Mouse (Mus musculus): ENCODE results near the gene Flt3l.
A peak's percentile ranks its signal among the peaks of the same experiment; 100 is the strongest.
"Not testable (repeated sequence)": the region's sequence is repeated elsewhere in the genome, so short reads cannot be mapped to it uniquely, and the experiment has no call there.

Gene Flt3l

DNA sequence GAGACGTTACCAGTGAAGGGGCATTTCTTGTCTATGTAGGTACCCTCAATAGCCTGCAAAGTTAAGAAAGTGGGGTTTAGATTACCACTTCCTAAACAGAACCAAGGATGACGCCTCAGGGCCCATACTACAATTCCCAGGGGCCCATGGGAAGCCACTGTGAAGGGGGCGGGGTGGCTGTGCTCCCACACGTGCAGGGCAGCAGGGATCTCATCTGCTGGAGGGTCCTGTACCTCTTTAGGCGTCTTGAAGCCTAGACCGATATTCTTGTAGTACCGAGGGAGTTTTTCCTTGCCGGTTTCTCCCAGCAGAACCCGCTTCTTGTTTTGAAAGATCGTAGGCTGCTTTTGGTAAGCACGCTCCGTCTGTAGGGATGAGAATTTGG lies 13.1 kb downstream of the Flt3l start:
- no peak for DNase-seq (ENCODE audit: low spot score)

DNA sequence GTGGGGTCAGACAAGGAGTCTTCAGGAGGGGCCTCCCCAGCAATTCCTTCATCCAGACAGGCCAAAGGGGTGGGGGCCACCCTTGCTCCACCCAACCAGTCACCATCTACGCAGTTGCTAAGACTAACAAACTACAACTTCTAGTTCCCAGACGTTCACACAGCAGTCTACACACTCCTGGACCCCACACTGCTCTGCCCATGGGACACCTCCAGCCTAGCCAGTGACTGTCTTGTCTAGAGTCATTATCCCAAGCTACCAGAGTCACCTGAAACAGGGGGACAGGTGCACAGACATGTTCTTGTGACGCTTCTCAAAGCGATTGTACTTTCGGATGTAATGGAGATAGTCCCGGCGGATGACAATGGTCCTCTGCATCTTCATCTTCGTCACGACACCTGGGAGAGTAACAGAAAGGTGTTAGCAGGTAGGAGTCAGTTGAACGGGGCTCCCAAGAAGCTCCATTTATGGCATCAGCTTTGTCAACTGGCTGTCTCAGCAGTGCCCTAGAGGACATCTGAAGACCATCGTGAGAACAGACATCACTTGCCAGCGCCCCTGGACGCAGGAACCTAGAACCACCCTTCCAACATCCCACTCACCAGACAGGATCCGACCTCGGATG lies 13.6 kb downstream of the Flt3l start:
- no peak for DNase-seq (ENCODE audit: low spot score)

DNA sequence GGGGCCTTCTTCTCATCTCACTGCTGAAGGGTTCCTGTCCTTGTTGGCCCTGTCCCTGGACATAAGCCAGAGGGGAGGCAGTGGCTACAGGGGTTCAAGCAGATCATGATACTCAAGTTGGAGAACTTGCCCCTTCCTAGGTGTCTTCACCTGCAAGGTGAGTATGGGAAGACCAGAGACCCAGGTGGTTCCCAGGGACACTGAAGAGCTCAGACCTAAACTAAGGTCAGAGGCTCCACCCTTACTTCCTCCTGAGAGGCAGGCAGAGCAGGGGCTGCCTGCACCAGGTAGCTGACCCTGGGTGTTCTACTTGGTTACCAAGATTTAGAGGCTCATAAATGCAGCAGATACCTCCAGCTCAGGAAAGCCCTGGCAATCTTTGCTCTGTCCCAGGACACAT lies 14.3 kb downstream of the Flt3l start:
- no peak for DNase-seq (ENCODE audit: low spot score)

DNA sequence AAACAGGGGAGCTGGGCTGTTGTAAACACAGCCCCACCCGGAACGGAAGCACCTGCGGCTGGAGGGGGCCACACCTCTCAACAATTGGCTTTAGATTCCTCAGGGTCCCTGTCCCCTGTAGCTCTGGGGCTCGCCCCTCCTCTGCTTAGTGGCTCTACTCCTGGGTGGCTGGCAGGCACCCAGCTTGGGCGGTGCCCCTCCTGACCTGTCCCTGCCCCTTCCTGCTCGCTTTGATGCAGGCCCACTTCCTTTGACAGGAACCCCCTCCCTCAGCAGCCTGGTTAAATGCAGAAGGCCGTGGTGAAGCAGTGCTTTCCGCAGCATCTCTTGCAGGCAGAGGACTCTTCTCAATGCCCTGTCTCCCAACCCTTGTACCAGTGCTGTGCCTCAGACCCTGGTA lies 14.8 kb downstream of the Flt3l start:
- no peak for DNase-seq (ENCODE audit: low spot score)

DNA sequence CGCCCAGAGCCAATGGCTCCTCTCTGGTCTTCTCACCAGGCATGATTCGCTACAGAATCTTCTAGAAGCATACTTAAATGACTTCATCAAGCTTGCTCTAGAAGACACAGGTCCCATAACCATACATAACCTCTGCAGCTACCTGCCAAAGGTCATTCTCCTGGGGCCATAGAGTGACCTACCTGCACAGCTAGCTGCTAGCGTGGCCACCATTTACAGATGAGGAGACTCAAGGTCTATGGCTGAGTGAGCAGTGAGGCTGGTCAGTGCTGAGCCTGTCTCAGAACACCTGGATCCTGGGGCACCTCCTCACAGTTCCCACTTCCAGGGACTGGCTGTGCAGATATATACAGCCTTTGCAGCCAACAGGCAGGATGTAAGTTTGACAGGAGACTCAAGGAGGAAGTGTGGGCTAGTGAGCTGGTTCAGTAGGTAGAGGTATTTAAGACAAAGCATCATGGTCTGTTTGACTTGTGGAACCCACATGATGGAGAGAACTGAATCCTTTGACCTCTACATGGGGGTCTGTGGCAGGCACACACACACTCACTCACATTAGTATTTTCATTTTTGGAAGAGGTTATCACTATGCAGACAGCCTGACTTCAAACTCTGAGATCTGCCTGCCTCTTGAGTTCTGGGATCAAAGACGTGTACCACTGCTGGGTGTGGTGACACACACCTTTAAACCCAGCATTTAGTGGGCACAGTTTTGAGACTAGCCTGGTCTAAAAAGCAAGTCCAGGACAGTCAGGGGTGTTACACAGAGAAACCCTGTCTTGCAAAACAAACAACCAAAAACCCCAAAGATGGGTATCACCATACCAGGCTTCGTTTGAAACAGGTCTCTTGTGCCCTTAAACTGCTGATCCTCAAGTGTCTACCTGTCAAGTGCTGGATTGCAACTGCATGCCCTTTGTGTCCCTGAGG lies 16.2 kb downstream of the Flt3l start:
- DNase-seq (ENCODE audit: low spot score): no peak

DNA sequence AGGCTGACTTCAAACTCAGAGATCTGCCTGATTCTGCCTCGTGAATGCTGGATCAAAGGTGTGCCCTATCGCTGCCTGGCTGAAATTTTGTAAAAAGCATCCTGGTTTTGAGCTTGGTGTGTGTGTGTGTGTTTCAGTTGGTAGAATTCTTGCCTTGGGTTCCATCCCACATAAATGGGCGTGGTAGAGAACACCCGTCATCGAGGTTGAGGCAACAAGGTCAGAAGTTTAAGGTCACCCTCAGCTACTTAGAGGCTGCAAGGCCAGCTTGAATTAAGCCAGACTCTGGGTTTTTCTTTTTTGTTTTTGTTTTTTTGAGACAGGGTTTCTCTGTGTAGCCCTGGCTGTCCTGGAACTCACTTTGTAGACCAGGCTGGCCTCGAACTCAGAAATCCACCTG lies 17.9 kb downstream of the Flt3l start:
- no peak for DNase-seq (ENCODE audit: low spot score)

DNA sequence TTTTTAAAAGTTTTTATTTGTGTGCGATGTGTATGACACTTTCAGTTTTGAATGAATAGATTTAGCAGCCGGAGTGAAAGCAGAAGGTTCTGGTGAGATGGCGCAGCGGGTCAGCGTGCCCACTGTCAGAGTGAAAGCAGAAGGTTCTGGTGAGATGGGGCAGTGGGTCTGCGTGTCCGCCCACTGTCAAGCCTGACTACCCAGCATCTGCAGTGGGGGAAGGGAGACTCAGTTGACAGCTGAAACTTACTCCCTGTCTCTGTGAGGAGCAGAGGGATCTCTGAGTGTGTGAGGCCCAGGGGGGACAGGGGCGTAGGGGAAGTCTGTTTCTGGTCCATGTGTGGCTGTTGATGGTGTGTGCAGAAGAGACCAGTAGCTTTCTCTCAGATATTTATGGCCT lies 18.7 kb downstream of the Flt3l start:
- DNase-seq (ENCODE audit: low spot score): no peak

DNA sequence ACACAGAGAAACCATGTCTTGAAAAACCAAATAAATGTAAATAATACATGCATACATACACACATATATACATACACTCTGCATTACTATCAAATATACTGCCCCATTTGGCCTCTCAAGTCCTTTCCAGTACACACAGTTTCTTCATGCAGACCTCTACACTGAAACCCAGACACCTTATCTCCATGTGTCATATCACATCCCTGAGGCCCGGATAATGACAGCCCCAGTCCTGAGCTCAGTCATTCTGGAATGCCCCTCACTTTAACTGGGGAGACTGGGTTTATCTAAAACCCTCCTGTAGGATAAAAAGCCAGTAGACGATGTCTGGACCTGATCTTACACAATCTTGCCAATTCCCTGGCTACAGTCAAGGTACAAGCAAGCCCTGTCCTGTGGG lies 22.8 kb downstream of the Flt3l start:
- DNase-seq (ENCODE audit: low spot score): no peak

DNA sequence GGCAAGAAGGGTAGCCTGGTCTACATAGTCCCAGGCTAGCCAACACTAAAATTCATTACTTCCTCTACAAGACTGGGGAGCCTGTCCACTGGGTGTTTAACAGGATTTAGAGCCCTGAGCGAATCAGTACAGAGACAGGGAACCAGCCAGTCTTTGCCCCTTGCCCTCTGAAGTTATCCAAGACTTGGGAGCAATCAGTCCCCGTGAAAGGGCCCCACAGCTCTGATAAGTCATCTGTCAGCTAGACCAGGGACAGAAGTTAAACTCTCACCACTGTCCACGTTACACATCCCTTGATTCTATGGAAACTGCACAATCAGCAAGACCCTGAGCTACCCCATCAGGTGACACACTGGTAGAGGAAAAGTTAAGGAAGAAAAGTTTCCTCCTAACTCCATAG lies 23.7 kb downstream of the Flt3l start:
- DNase-seq (ENCODE audit: low spot score): no peak

DNA sequence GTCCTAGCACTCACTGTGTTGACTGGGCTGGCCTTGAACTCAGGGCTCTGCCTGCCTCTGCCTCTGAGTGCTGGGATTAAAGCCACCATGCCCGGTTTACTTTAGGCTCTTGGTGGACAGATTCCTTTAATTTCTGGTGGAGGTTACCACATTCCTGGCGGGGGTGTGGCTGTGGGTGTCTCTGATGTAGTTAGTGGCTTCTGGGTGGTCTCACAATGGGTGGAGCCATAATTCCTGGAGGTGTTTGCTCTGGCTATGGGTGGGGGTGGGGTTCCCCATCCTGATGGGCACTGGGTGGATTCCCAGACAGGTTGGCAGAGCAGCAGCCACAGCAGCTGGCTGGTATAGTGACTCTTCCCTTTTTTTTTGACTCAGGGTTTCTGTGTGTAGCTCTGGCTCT lies 24.3 kb downstream of the Flt3l start:
- DNase-seq (ENCODE audit: low spot score): no peak

DNA sequence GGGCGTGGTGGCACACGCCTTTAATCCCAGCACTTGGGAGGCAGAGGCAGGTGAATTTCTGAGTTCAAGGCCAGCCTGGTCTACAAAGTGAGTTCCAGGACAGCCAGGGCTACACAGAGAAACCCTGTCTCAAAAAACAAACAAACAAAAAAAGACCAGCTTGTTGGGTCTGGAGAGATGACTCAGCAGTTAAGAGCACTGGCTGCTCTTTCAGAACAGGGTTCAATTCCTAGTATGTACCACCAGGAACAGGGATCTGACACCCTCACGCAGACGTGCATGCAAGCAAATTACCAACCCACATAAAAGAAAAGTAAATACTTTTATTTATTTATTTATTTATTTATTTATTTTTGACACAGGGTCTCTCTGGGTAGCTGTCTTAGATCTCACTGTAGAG lies 26.1 kb downstream of the Flt3l start:
- not testable (repeated sequence) for DNase-seq (ENCODE audit: low spot score)

DNA sequence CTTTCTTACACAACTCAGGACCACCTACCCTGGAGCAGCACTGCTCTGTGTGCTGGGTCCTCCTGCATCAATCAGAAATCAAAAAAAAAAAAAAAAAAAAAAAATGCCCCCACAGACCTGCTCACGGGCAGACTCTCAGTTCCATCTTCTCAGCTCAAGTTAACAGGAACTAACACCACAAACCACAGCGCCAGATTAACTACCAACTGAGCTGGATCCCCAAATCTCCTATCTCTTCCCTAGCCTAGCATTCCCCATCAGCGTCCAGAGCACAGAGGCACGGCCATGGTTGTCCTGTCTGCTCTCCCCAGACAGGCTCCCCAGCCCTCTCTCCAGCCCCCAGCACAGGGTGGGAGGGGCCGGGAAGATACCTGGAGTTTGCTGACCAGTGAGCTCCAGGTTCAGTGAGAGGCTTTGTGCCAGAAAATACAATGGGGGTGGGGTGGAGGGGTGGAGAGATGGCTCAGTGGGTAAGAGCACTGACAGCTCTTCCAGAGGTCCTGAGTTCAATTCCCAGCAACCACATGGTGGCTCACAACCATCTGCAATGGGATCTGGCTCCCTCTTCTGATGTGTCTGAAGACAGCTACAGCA lies 29.1 kb downstream of the Flt3l start:
- no peak for DNase-seq (ENCODE audit: low spot score)

DNA sequence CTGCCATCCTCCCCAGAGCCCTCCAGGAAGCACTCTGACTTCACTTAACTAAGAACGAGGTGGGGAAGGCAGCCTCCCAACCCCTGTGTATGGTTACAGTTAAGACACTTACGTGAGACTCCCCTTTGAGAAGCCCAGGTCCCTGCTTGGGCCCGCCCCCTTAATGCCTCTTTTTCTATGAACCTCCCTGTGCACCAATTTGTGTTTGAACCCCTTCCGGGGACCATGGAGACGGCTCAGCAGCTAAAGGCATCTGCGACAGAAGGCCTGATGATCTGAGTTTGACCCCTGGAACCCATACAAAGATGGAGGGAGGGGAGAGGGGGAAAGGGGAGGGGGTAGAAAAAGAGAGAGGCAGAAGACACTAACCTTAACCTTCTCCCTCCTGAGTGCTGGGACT lies 29.8 kb downstream of the Flt3l start:
- no peak for DNase-seq (ENCODE audit: low spot score)

DNA sequence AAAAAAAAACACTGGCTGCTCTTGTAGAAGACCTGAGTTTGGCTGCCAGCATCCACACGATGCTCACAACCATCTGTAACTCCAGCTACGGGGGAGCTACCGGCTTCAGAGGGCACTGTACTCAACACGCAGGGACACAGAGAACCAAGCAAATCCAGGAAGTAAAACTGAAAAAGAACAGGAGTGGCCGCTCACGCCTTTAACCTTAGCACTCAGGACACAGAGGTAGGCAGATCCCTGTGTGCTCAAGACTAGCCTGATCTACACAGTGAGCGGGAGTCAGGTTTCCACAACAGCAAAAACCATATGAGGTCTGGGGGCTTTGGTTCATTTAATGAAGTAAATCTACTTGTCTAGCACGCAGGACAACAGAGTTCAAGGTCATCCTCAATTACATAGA lies 30.7 kb downstream of the Flt3l start:
- DNase-seq (ENCODE audit: low spot score): no peak

DNA sequence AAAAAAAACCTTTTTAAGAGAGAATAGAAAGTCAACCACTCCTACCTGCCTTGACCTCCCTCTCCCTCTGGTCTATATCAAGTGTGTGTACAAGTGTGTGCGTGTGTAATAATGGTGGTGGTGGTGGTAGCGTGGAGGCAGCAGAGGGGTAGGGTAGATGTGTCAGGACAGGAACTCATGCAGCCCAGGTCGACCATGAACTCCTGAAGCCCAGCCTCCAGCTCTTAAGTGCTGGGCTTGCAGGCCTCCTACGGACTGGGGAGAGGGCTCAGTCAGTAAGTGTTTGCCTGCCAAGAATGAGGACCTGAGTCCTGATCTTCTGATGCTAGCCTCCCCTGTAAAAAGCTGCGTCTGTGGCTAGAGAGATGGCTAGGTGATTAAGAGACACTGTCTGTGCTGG lies 31.3 kb downstream of the Flt3l start:
- DNase-seq (ENCODE audit: low spot score): no peak

DNA sequence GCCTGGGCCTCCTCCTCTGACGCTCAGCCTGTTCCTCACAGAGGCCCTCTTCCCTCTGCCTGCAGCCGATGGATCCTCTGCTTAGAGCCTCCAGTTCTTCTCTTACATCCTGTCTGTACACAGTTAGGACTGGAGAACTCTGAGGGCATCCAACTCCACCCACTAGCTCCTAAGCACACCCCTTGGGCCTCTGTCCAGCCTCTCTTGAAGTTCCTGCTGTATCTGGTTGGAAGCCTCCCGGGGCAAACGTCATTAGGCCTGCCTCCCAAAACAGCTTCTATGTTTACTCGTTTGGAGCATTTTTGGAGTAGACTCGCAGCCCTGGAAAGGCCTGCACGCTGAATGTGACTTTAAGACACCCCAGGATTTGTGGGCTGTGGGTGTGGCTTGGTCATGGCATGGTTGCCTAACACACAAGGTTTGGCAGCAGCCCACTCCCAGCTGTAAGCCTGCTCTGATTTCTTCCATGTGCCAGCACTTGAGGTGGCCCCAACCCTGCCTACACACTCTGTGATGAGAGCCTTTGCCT lies 32.5 kb downstream of the Flt3l start, which contains the start of gene Fcgrt:
TSS of gene Fcgrt (minus strand) at position 200 of the 529 bp plus-strand sequence.
- peak; percentile 74 for DNase-seq (ENCODE audit: low spot score)

DNA sequence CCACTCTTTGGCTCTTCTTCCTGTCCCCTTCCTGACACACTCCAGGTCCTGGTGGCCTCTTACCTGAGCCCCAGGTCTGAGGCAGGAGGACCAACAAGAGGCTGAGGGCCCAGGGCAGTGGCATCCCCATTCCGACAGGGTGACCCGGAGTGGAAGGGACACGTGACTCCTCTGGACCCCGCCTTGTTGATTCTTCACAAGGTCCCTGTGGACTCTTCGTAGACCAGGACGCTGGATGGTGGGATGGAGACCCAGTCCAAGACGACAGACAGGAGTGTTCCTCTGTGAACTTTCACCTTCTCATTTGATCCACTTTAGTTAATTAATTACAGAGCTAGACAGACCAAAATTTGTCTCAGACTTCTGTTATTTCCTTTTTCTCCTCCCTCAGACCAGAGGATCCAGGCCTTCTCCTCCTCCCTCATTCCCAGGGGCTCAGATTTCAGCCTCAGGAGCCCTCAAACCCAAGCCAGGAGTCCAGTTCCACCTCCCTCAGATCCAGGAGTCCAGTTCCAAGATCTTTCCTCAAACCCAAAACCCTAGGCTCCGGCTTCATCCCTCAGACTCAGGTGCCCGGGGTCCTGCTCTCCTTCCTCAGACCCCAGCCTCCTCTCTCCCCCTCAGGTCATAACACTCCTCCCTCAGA lies 33.2 kb downstream of the Flt3l start:
- DNase-seq (ENCODE audit: low spot score): no peak

DNA sequence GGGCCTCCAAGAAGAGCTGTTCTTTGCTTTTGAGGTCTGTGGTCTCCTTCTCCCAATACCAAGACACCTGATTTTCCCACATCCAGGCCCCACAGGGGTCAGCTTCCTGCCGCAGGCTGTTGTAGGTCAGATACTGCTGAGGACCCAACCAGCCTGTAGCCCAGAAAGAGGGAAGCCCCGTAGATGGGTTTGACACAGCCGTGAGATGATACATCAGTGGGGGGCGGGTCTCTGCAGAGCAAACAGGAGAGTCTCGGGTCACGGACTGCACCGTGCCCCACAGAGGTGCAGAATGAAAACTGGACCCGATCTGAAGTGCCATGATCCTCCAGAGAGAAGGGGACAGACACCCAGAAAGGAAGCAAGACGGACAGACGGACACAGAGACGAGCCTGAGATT lies 33.8 kb downstream of the Flt3l start:
- no peak for DNase-seq (ENCODE audit: low spot score)

DNA sequence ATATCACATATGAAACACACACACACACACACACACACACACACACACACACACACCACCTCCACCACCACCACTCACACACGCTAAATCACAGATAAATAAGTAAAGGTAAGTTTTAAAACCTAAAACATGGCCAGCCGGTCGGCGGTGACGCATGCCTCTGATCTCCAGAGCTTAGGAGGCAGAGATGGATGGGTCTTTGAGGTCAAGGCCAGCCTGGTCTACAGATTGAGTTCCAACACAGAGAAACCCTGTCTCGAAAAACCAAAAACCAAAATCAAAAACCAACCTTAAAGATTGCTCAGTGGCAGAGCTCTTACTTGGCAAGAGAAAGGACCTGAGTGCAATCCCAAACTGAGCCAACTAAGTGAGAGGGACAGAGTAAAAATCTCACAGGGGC lies 36.2 kb downstream of the Flt3l start:
- DNase-seq (ENCODE audit: low spot score): no peak

DNA sequence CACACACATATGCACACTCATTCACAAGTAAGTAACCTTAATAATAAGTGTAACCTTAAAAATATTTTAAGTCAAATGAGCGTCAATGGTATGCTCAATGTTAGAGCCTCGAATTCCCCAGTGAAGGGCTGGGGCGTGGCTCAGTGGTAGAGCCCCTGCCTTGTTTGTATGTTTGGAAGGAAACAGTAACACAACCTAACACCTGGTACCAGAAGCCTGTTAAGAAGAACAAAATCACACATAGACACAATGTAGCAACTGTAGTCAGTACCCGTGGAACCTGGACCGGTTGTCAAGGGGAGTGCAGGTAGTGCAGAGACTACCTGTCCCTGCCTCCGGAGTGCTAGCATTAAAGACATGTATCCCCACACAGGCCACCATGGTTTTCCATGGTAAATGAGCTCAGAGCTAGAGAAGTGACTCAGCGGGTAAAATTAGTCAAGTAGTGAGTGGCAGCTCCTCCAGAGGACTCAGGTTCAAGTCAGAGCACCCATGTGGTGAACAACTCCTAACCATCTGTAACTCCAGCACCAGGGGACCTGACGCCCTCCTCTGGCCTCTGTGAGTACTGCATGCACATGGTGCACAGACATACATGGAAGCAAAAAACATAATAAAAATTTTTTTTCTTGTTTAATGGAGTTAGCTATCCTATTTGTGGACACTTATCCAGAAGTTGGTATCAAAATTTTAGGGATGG lies 37.5 kb downstream of the Flt3l start:
- no peak for DNase-seq (ENCODE audit: low spot score)

DNA sequence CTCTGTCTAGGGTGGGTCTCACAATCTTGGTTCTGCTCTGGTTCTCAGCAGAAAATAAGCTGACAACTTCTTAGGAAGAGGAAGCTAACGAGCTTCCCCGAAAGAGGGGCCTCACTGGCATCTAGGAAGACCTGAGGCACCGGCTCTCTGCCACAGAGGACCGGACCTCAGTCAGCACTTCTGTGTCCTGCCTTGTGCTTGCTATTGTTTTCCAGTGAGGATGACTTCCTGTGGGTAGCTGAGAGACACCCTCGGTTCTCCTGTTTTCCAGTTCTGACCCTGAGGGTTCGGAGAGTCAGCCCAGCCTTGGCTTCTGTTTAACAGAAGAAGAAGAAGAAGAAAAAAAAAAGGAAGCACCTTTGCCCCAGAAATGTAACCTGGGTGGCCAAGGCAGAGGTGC lies 38.8 kb downstream of the Flt3l start:
- no peak for DNase-seq (ENCODE audit: low spot score)

DNA sequence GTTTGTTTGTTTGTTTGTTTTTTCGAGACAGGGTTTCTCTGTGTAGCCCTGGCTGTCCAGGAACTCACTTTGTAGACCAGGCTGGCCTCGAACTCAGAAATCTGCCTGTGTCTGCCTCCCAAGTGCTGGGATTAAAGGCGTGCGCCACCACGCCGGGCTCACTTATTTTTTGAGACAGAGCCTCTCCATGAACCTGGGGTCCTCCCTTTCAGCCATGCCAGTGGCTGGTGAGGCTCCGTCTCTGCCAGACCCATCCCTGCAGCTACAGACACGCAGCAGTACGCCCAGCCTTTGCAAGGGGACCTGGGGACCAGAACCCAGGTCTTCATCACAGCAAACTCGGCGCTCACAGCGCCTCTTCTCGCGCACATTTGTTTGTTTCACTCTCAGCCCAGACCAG lies 40.3 kb downstream of the Flt3l start:
- not testable (repeated sequence) for DNase-seq (ENCODE audit: low spot score)

Data from urinary bladder, postnatal 25 days (tissue).